Mouse (Mus musculus): ENCODE results near the gene Plpp3.

Plpp3 gene

GRCm38 (mm10) chr4:105158169-105158555 is 1.0 kb downstream of the Plpp3 start:
- DNase-seq (ENCODE audit: extremely low read depth, low read depth, low spot score) = no peak

- no peak for DNase-seq (ENCODE audit: extremely low read depth, low read depth, low spot score)
Measured at GRCm38 (mm10) chr4:105158651-105159530, 1.7 kb downstream of the Plpp3 start.

GRCm38 (mm10) chr4:105159531-105159870 is 2.4 kb downstream of the Plpp3 start:
- no peak for DNase-seq (ENCODE audit: extremely low read depth, low read depth, low spot score)

- no peak for DNase-seq (ENCODE audit: extremely low read depth, low read depth, low spot score)
Measured at GRCm38 (mm10) chr4:105160470-105160869, 3.3 kb downstream of the Plpp3 start.

- DNase-seq (ENCODE audit: extremely low read depth, low read depth, low spot score) = no peak
Measured at GRCm38 (mm10) chr4:105162014-105162413, 4.9 kb downstream of the Plpp3 start.

- no peak for DNase-seq (ENCODE audit: extremely low read depth, low read depth, low spot score)
Measured at GRCm38 (mm10) chr4:105162676-105163075, 5.5 kb downstream of the Plpp3 start.

GRCm38 (mm10) chr4:105163981-105164411 is 6.8 kb downstream of the Plpp3 start:
- no peak for DNase-seq (ENCODE audit: extremely low read depth, low read depth, low spot score)

- no peak for DNase-seq (ENCODE audit: extremely low read depth, low read depth, low spot score)
Measured at GRCm38 (mm10) chr4:105164952-105165351, 7.8 kb downstream of the Plpp3 start.

- no peak for DNase-seq (ENCODE audit: extremely low read depth, low read depth, low spot score)
Measured at GRCm38 (mm10) chr4:105169093-105169571, 12.0 kb downstream of the Plpp3 start.

GRCm38 (mm10) chr4:105169826-105170810 is 13.0 kb downstream of the Plpp3 start:
- DNase-seq (ENCODE audit: extremely low read depth, low read depth, low spot score) = no peak

- no peak for DNase-seq (ENCODE audit: extremely low read depth, low read depth, low spot score)
Measured at GRCm38 (mm10) chr4:105170811-105171401, 13.8 kb downstream of the Plpp3 start.

- DNase-seq (ENCODE audit: extremely low read depth, low read depth, low spot score) = no peak
Measured at GRCm38 (mm10) chr4:105171432-105171831, 14.3 kb downstream of the Plpp3 start.

GRCm38 (mm10) chr4:105174778-105175177 is 17.6 kb downstream of the Plpp3 start:
- DNase-seq (ENCODE audit: extremely low read depth, low read depth, low spot score) = no peak

GRCm38 (mm10) chr4:105175255-105176035 is 18.3 kb downstream of the Plpp3 start:
- DNase-seq (ENCODE audit: extremely low read depth, low read depth, low spot score) = peak; percentile 77

GRCm38 (mm10) chr4:105181014-105181658 is 24.0 kb downstream of the Plpp3 start:
- DNase-seq (ENCODE audit: extremely low read depth, low read depth, low spot score) = no peak

- no peak for DNase-seq (ENCODE audit: extremely low read depth, low read depth, low spot score)
Measured at GRCm38 (mm10) chr4:105181659-105182167, 24.6 kb downstream of the Plpp3 start.

GRCm38 (mm10) chr4:105182249-105182648 is 25.1 kb downstream of the Plpp3 start:
- DNase-seq (ENCODE audit: extremely low read depth, low read depth, low spot score) = no peak

GRCm38 (mm10) chr4:105184490-105184889 is 27.3 kb downstream of the Plpp3 start:
- DNase-seq (ENCODE audit: extremely low read depth, low read depth, low spot score) = no peak

GRCm38 (mm10) chr4:105184924-105185323 is 27.8 kb downstream of the Plpp3 start:
- DNase-seq (ENCODE audit: extremely low read depth, low read depth, low spot score) = no peak

GRCm38 (mm10) chr4:105186654-105187053 is 29.5 kb downstream of the Plpp3 start:
- no peak for DNase-seq (ENCODE audit: extremely low read depth, low read depth, low spot score)
